Mouse (Mus musculus): ENCODE results near the gene Rspo4. TPM values are rescaled to one million over a fixed set of nuclear protein-coding genes. Genes with fewer than 3 reads are reported as not detected.

Rspo4 gene
- polyA plus RNA-seq, 1 experiment from 2014 or later, result 0.16 TPM

GRCm38 (mm10) chr2:151879760-151880159, 37.0 kb downstream of the Rspo4 start:
- no peaks in the 10 kb centered on the region for H3K9me3 ChIP-seq (ENCODE audit: control insufficient read depth, low read length)
- ATAC-seq (ENCODE audit: low FRiP score) (no peak), DNase-seq (ENCODE audit: low spot score, missing footprints) (no peak)
- no peak overlapping the region for H3K4me3 ChIP-seq (ENCODE audit: low read depth, low read length)
- H3K4me1 ChIP-seq (ENCODE audit: control insufficient read depth, insufficient read depth, low read length), result no peaks in the 10 kb centered on the region
- H3K36me3 ChIP-seq (ENCODE audit: control insufficient read depth, insufficient read depth, low read length), result no peaks in the 10 kb centered on the region
- no peak overlapping the region for H3K9ac ChIP-seq (ENCODE audit: low read length)
- H3K27ac ChIP-seq (ENCODE audit: low read depth, low read length), result no peak overlapping the region
- no peaks in the 10 kb centered on the region for H3K27me3 ChIP-seq (ENCODE audit: control insufficient read depth, insufficient read depth, low read length)
- H3K4me2 ChIP-seq, result no peak overlapping the region
- WGBS, result 71% methylated on average over 2 of the region's 2 CpGs

DNA sequence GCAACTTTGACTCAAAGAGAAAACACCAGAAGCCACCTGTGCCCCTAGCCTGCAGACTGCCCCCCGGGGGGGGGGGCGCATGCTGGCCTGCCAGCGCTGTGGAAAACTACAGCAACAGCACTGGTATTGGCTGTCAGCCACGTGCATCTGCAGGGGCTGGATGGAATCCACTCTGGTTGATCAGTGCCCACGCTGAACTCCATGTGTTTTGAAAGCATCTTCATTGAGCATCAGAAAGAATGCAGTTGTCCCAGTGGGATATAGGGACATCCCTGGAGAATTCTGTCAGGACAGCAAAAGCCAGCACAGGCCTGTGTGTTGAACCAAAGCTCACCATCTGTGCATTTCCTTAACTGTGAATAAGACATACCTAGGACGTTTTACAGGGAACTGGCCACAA, 48.3 kb downstream of the Rspo4 start:
- WGBS, result 65% methylated on average over 6 of the region's 6 CpGs
- Histone ChIP-seq H3K4me3 (ENCODE audit: low read depth, low read length) (no peak overlapping the region), H3K4me1 (ENCODE audit: control insufficient read depth, insufficient read depth, low read length) (peaks cover 3% of the 10 kb centered on the region), H3K9me3 (ENCODE audit: control insufficient read depth, low read length) (no peaks in the 10 kb centered on the region), H3K9ac (ENCODE audit: low read length) (no peak overlapping the region), H3K36me3 (ENCODE audit: control insufficient read depth, insufficient read depth, low read length) (no peaks in the 10 kb centered on the region), H3K27ac (ENCODE audit: low read depth, low read length) (no peak overlapping the region), H3K27me3 (ENCODE audit: control insufficient read depth, insufficient read depth, low read length) (no peaks in the 10 kb centered on the region), H3K4me2 (no peak overlapping the region)
- no peak for ATAC-seq (ENCODE audit: low FRiP score)
- DNase-seq (ENCODE audit: low spot score, missing footprints), result no peak

DNA sequence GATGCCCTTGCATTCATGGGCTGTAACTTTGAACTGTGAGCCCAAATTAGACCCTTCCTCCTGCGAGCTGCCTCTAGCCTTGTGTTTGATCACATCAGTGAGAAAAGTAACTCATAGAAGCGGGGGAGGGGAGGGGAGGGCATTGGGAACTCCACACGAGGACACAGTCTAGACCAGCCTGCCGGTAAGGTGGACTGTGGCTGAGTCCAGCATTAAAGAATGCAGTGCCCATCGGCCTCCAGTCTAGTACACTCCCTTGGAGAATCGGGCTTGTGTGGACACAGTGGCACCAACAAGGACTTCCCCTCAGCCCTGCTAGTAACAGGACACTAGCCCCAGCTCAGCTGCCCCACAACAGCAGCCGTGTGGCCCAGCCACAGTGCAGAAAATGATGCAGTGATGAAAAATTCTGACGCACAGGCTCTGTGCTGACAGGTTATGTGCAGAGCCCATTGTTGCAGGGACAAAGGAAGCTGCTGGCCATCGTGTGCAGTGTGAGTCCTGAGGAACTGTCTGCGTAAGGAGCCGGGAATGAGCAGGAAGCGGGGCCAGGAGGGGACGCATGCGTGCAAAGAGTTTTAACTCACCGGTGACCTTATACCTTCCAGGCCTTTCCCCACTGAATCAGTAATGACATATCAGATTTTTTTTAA, 50.5 kb downstream of the Rspo4 start:
- no peak overlapping the region for H3K27ac ChIP-seq (ENCODE audit: low read depth, low read length)
- no peaks in the 10 kb centered on the region for H3K27me3 ChIP-seq (ENCODE audit: control insufficient read depth, insufficient read depth, low read length)
- DNase-seq (ENCODE audit: low spot score, missing footprints) (peak; percentile 88), ATAC-seq (ENCODE audit: low FRiP score) (peak; percentile 45; the same call in 1 of the 2 replicates)
- H3K4me1 ChIP-seq (ENCODE audit: control insufficient read depth, insufficient read depth, low read length), result peaks cover 3% of the 10 kb centered on the region
- no peak overlapping the region for H3K4me3 ChIP-seq (ENCODE audit: low read depth, low read length)
- no peak overlapping the region for H3K4me2 ChIP-seq
- H3K9me3 ChIP-seq (ENCODE audit: control insufficient read depth, low read length), result no peaks in the 10 kb centered on the region
- WGBS, result 54% methylated on average over 15 of the region's 15 CpGs
- H3K9ac ChIP-seq (ENCODE audit: low read length), result peak overlapping the region; percentile 29; the same call in 1 of the 2 replicates
- H3K36me3 ChIP-seq (ENCODE audit: control insufficient read depth, insufficient read depth, low read length), result no peaks in the 10 kb centered on the region

DNA sequence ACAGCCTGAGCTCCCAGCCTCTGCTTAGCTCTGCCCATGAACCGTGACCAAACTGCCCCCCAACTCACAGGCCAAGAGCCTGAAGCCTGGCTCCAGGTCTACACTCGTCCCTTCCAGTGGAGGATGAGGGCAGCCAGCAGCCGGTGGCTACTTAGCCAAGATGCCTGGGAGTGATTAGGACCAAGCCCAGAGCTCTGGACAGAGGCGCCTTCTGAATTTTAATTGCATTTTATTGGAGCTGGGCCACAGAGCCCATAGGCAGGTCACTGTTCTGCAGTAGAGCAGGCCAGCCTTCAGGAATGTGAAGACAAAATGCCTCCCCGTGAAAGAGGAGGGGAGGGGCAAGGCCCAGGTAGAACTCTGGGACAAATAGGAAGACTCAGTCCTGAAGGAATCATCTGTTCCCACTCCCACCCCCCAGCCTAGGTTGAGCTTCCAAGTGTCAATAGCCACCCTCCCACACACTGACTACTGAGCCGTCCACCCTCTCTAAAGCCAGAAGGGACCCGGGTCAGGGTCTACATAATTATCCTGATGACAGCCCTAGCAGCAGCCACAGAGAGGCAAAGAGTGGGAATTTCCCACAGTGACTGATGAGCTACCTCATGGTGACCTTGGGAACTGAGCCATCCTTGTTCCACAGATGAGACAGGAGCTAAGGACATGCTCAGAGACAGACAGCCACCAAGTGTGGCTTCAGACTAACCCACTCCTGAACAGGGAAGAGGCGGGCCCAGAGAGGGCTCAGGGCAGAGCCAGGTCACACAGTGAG, 51.7 kb downstream of the Rspo4 start:
- H3K9me3 ChIP-seq (ENCODE audit: control insufficient read depth, low read length), result no peaks in the 10 kb centered on the region
- H3K4me3 ChIP-seq (ENCODE audit: low read depth, low read length), result no peak overlapping the region
- peak; percentile 31; the same call in 1 of the 2 replicates for ATAC-seq (ENCODE audit: low FRiP score)
- no peak overlapping the region for H3K27ac ChIP-seq (ENCODE audit: low read depth, low read length)
- H3K4me1 ChIP-seq (ENCODE audit: control insufficient read depth, insufficient read depth, low read length), result peaks cover 3% of the 10 kb centered on the region
- H3K9ac ChIP-seq (ENCODE audit: low read length), result no peak overlapping the region
- 79% methylated on average over 8 of the region's 8 CpGs for WGBS
- DNase-seq (ENCODE audit: low spot score, missing footprints), result peak; percentile 23
- H3K4me2 ChIP-seq, result no peak overlapping the region
- H3K36me3 ChIP-seq (ENCODE audit: control insufficient read depth, insufficient read depth, low read length), result no peaks in the 10 kb centered on the region
- H3K27me3 ChIP-seq (ENCODE audit: control insufficient read depth, insufficient read depth, low read length), result no peaks in the 10 kb centered on the region

DNA sequence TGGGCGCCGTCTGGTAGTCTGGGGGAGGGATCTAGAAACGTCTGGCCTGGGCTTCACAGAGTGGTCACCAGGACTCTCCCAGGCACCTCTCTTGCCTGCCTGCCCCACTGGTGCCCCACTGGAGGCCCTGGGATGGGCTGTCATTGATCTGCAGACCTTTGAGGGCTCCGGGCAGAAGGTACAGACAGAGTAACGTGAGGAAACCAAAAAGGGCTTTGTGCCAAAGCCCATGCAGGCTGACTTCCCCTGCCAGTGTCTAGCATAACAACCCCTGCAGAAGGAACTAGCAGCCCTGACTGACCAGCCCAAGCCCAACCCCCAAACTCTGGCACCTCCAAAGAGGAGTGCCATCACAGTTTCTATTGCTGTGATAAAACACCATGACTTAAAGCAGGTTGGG, 53.2 kb downstream of the Rspo4 start:
- Histone ChIP-seq H3K4me1 (ENCODE audit: control insufficient read depth, insufficient read depth, low read length) (peaks cover 3% of the 10 kb centered on the region), H3K36me3 (ENCODE audit: control insufficient read depth, insufficient read depth, low read length) (no peaks in the 10 kb centered on the region), H3K9ac (ENCODE audit: low read length) (no peak overlapping the region), H3K27me3 (ENCODE audit: control insufficient read depth, insufficient read depth, low read length) (no peaks in the 10 kb centered on the region), H3K9me3 (ENCODE audit: control insufficient read depth, low read length) (no peaks in the 10 kb centered on the region), H3K4me2 (no peak overlapping the region), H3K27ac (ENCODE audit: low read depth, low read length) (no peak overlapping the region), H3K4me3 (ENCODE audit: low read depth, low read length) (no peak overlapping the region)
- 83% methylated on average over 5 of the region's 5 CpGs for WGBS
- DNase-seq (ENCODE audit: low spot score, missing footprints) (no peak), ATAC-seq (ENCODE audit: low FRiP score) (no peak)

DNA sequence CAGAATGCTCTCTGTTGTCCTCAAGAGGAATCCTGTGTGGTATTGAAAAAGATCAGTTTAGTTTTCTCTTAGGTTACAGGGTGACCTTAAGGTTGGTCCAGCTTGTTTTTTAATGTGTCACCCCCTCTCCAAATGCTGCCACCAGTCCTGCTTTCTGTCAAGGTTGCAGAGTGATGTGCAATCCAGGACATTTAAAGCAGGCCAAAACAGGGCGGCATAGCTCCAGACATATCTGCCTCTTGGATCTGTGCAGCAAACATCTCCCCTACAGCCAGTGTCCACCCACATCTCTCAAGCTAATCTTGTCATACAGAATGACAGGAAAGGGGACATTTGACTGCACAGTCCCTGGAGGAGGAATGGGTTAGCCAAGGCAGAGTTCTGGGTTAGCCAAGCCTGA, 55.4 kb downstream of the Rspo4 start:
- WGBS, result 96% methylated on average over 1 of the region's 1 CpGs
- H3K27ac ChIP-seq (ENCODE audit: low read depth, low read length), result no peak overlapping the region

GRCm38 (mm10) chr2:151900845-151901244, 58.1 kb downstream of the Rspo4 start:
- Histone ChIP-seq H3K4me2 (no peak overlapping the region), H3K9ac (ENCODE audit: low read length) (no peak overlapping the region), H3K4me1 (ENCODE audit: control insufficient read depth, insufficient read depth, low read length) (no peaks in the 10 kb centered on the region), H3K27ac (ENCODE audit: low read depth, low read length) (no peak overlapping the region), H3K4me3 (ENCODE audit: low read depth, low read length) (no peak overlapping the region), H3K9me3 (ENCODE audit: control insufficient read depth, low read length) (no peaks in the 10 kb centered on the region), H3K27me3 (ENCODE audit: control insufficient read depth, insufficient read depth, low read length) (no peaks in the 10 kb centered on the region), H3K36me3 (ENCODE audit: control insufficient read depth, insufficient read depth, low read length) (no peaks in the 10 kb centered on the region)
- 82% methylated on average over 4 of the region's 4 CpGs for WGBS
- DNase-seq (ENCODE audit: low spot score, missing footprints) (no peak), ATAC-seq (ENCODE audit: low FRiP score) (no peak)

More for the DNA sequence above, 55.4 kb downstream of the Rspo4 start:
- DNase-seq (ENCODE audit: low spot score, missing footprints) (no peak), ATAC-seq (ENCODE audit: low FRiP score) (no peak)
- H3K4me3 ChIP-seq (ENCODE audit: low read depth, low read length), result no peak overlapping the region
- H3K36me3 ChIP-seq (ENCODE audit: control insufficient read depth, insufficient read depth, low read length), result no peaks in the 10 kb centered on the region
- no peak overlapping the region for H3K9ac ChIP-seq (ENCODE audit: low read length)
- peaks cover 3% of the 10 kb centered on the region for H3K4me1 ChIP-seq (ENCODE audit: control insufficient read depth, insufficient read depth, low read length)
- H3K27me3 ChIP-seq (ENCODE audit: control insufficient read depth, insufficient read depth, low read length), result no peaks in the 10 kb centered on the region
- no peaks in the 10 kb centered on the region for H3K9me3 ChIP-seq (ENCODE audit: control insufficient read depth, low read length)
- H3K4me2 ChIP-seq, result no peak overlapping the region

- 86% methylated on average over 6 of the region's 6 CpGs for WGBS
Observed at GRCm38 (mm10) chr2:151903267-151903666, 60.5 kb downstream of the Rspo4 start.

DNA sequence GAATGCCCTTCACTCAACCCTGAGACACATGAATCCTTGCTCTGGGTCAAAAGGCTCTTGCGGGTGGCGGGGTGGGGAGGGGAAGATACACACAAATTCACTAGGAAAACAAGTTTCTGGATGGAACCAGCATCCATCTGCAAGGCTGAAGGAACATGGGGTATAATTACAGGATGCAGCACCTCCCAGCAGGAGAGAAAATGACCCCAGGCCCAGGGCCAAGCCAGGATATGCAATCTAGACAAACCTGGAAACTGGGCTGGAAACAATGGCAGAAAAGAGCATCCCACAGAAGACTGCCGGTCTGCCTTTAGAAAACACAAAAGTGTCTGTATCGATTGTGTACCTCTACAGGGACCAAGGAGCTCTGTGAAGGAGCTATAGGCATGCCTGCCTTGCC, 61.2 kb downstream of the Rspo4 start:
- H3K9me3 ChIP-seq (ENCODE audit: control insufficient read depth, low read length), result no peaks in the 10 kb centered on the region
- ATAC-seq (ENCODE audit: low FRiP score) (no peak), DNase-seq (ENCODE audit: low spot score, missing footprints) (peak; percentile 71)
- no peak overlapping the region for H3K4me3 ChIP-seq (ENCODE audit: low read depth, low read length)
- WGBS, result 79% methylated on average over 4 of the region's 4 CpGs
- no peak overlapping the region for H3K27ac ChIP-seq (ENCODE audit: low read depth, low read length)
- H3K4me2 ChIP-seq, result no peak overlapping the region
- H3K4me1 ChIP-seq (ENCODE audit: control insufficient read depth, insufficient read depth, low read length), result no peaks in the 10 kb centered on the region
- H3K36me3 ChIP-seq (ENCODE audit: control insufficient read depth, insufficient read depth, low read length), result no peaks in the 10 kb centered on the region
- no peaks in the 10 kb centered on the region for H3K27me3 ChIP-seq (ENCODE audit: control insufficient read depth, insufficient read depth, low read length)
- H3K9ac ChIP-seq (ENCODE audit: low read length), result no peak overlapping the region

More at GRCm38 (mm10) chr2:151903267-151903666, 60.5 kb downstream of the Rspo4 start:
- Histone ChIP-seq H3K9me3 (ENCODE audit: control insufficient read depth, low read length) (no peaks in the 10 kb centered on the region), H3K4me2 (no peak overlapping the region), H3K36me3 (ENCODE audit: control insufficient read depth, insufficient read depth, low read length) (no peaks in the 10 kb centered on the region), H3K4me3 (ENCODE audit: low read depth, low read length) (no peak overlapping the region), H3K4me1 (ENCODE audit: control insufficient read depth, insufficient read depth, low read length) (no peaks in the 10 kb centered on the region), H3K27me3 (ENCODE audit: control insufficient read depth, insufficient read depth, low read length) (no peaks in the 10 kb centered on the region), H3K27ac (ENCODE audit: low read depth, low read length) (no peak overlapping the region), H3K9ac (ENCODE audit: low read length) (no peak overlapping the region)
- DNase-seq (ENCODE audit: low spot score, missing footprints) (peak; percentile 39), ATAC-seq (ENCODE audit: low FRiP score) (no peak)

All from midbrain, embryonic 11.5 days (tissue).